Mouse (Mus musculus) forebrain, embryonic 10.5 days (tissue): ENCODE data around the gene Arhgap22. TPM values are rescaled to one million over a fixed set of nuclear protein-coding genes. Genes with fewer than 3 reads are reported as not detected.

ENCODE experiments used
- DNase-seq: peaks from one replicate; pipeline ENCODE4 v3.0.0-alpha.2; 2017; ENCODE audit warnings: low spot score; ENCODE audit errors: extremely low spot score
- H3K27ac ChIP-seq: fragments of 300-500 bp; sonication (generic); 2 replicates; pipeline ENCODE4 v1.5.1; 2016; ENCODE audit warnings: mild to moderate bottlenecking
- H3K27me3 ChIP-seq: fragments of 300-500 bp; sonication (generic); 2 replicates; pipeline ENCODE4 v1.6.1; 2016; ENCODE audit warnings: mild to moderate bottlenecking; ENCODE audit not compliant: poor library complexity, severe bottlenecking
- H3K36me3 ChIP-seq: fragments of 300-500 bp; sonication (generic); replicated peaks from 2 replicates; pipeline ENCODE4 v1.6.1; 2016; ENCODE audit warnings: mild to moderate bottlenecking, moderate library complexity
- H3K4me1 ChIP-seq: fragments of 300-500 bp; sonication (generic); 2 replicates; pipeline ENCODE4 v1.6.1; 2016
- H3K4me3 ChIP-seq: fragments of 300-500 bp; sonication (generic); 2 replicates; pipeline ENCODE4 v1.5.1; 2016; ENCODE audit warnings: mild to moderate bottlenecking, moderate library complexity
- H3K9me3 ChIP-seq: fragments of 300-500 bp; sonication (generic); 2 replicates; pipeline ENCODE4 v1.6.1; 2016; ENCODE audit warnings: mild to moderate bottlenecking, moderate library complexity
- WGBS: fragments of 180-500 bp; shearing (Covaris S2); methylation state at CpG from one replicate; pipeline ENCODE4 v1.1.7; 2016; 5-methylcytosine and 5-hydroxymethylcytosine counted together
- polyA plus RNA-seq: library from polyadenylated mRNA; unstranded; fragments of >200 nt; fragmentation: Nextera tagmentation; extraction: Ambion mirVana; gene quantifications from 2 replicates; pipeline ENCODE4 v1.2.1, GENCODE M21; 2016

Gene Arhgap22
- polyA plus RNA-seq, 1 experiment from 2014 or later = 2.3 TPM

- no peak for DNase-seq
- Histone ChIP-seq H3K9me3 (no peaks in the 10 kb centered on the region), H3K27me3 (peaks cover 59% of the 10 kb centered on the region), H3K36me3 (no peaks in the 10 kb centered on the region), H3K27ac (no peak overlapping the region), H3K4me3 (no peak overlapping the region), H3K4me1 (peaks cover 9% of the 10 kb centered on the region)
- WGBS = 81% methylated on average over 6 of the region's 6 CpGs
Observed at GRCm38 (mm10) chr14:33351984-33352722, 138.3 kb downstream of the Arhgap22 start.

- WGBS = 83% methylated on average over 6 of the region's 6 CpGs
- Histone ChIP-seq H3K36me3 (no peaks in the 10 kb centered on the region), H3K27ac (no peak overlapping the region), H3K9me3 (no peaks in the 10 kb centered on the region), H3K4me1 (peaks cover 15% of the 10 kb centered on the region), H3K4me3 (no peak overlapping the region), H3K27me3 (peaks cover 59% of the 10 kb centered on the region)
- no peak for DNase-seq
Observed at GRCm38 (mm10) chr14:33352890-33353289, 139.1 kb downstream of the Arhgap22 start.

GRCm38 (mm10) chr14:33355276-33355675 lies 141.4 kb downstream of the Arhgap22 start:
- peaks cover 39% of the 10 kb centered on the region for H3K27me3 ChIP-seq
- no peak overlapping the region for H3K27ac ChIP-seq
- H3K9me3 ChIP-seq = no peaks in the 10 kb centered on the region
- peaks cover 16% of the 10 kb centered on the region for H3K4me1 ChIP-seq
- H3K4me3 ChIP-seq = no peak overlapping the region
- H3K36me3 ChIP-seq = no peaks in the 10 kb centered on the region
- DNase-seq = no peak
- whole genome bisulfite sequencing = 90% methylated on average over 5 of the region's 5 CpGs

- DNase-seq = no peak
- H3K4me3 ChIP-seq = no peak overlapping the region
- WGBS = 90% methylated on average over 12 of the region's 12 CpGs
- H3K36me3 ChIP-seq = no peaks in the 10 kb centered on the region
- H3K4me1 ChIP-seq = peaks cover 26% of the 10 kb centered on the region
- H3K27ac ChIP-seq = no peak overlapping the region
- H3K27me3 ChIP-seq = peaks cover 14% of the 10 kb centered on the region
- no peaks in the 10 kb centered on the region for H3K9me3 ChIP-seq
Observed at GRCm38 (mm10) chr14:33357600-33358368, 144.0 kb downstream of the Arhgap22 start.

GRCm38 (mm10) chr14:33358891-33359290 lies 145.1 kb downstream of the Arhgap22 start:
- Histone ChIP-seq H3K27ac (no peak overlapping the region), H3K36me3 (no peaks in the 10 kb centered on the region), H3K27me3 (peaks cover 3% of the 10 kb centered on the region; the same call in 1 of the 2 replicates), H3K4me3 (no peak overlapping the region), H3K4me1 (peaks cover 33% of the 10 kb centered on the region), H3K9me3 (no peaks in the 10 kb centered on the region)
- no peak for DNase-seq
- WGBS = 91% methylated on average over 8 of the region's 8 CpGs

- no peaks in the 10 kb centered on the region for H3K36me3 ChIP-seq
- no peak overlapping the region for H3K4me3 ChIP-seq
- no peak overlapping the region for H3K27ac ChIP-seq
- DNase-seq = no peak
- H3K4me1 ChIP-seq = peaks cover 33% of the 10 kb centered on the region
- no peaks in the 10 kb centered on the region for H3K27me3 ChIP-seq
- H3K9me3 ChIP-seq = no peaks in the 10 kb centered on the region
- WGBS = 79% methylated on average over 4 of the region's 4 CpGs
Observed at GRCm38 (mm10) chr14:33361546-33361945, 147.7 kb downstream of the Arhgap22 start.

GRCm38 (mm10) chr14:33362122-33362521 lies 148.3 kb downstream of the Arhgap22 start:
- peaks cover 33% of the 10 kb centered on the region for H3K4me1 ChIP-seq
- H3K27ac ChIP-seq = peak overlapping the region; percentile 6; the same call in 1 of the 2 replicates
- 75% methylated on average over 14 of the region's 14 CpGs for WGBS
- no peak for DNase-seq
- H3K36me3 ChIP-seq = no peaks in the 10 kb centered on the region
- H3K27me3 ChIP-seq = no peaks in the 10 kb centered on the region
- H3K9me3 ChIP-seq = no peaks in the 10 kb centered on the region
- no peak overlapping the region for H3K4me3 ChIP-seq

- H3K4me3 ChIP-seq = no peak overlapping the region
- H3K4me1 ChIP-seq = peaks cover 28% of the 10 kb centered on the region
- no peak for DNase-seq
- H3K27ac ChIP-seq = peak overlapping the region; percentile 6; the same call in 1 of the 2 replicates
- H3K9me3 ChIP-seq = no peaks in the 10 kb centered on the region
- 60% methylated on average over 10 of the region's 10 CpGs for WGBS
- no peaks in the 10 kb centered on the region for H3K36me3 ChIP-seq
- no peaks in the 10 kb centered on the region for H3K27me3 ChIP-seq
Observed at GRCm38 (mm10) chr14:33362807-33363206, 149.0 kb downstream of the Arhgap22 start.

GRCm38 (mm10) chr14:33363611-33364010 lies 149.8 kb downstream of the Arhgap22 start:
- 86% methylated on average over 5 of the region's 5 CpGs for WGBS
- H3K27me3 ChIP-seq = no peaks in the 10 kb centered on the region

GRCm38 (mm10) chr14:33364061-33364460 lies 150.2 kb downstream of the Arhgap22 start:
- 97% methylated on average over 2 of the region's 2 CpGs for WGBS
- Histone ChIP-seq H3K27me3 (no peaks in the 10 kb centered on the region), H3K4me1 (peaks cover 25% of the 10 kb centered on the region), H3K36me3 (no peaks in the 10 kb centered on the region), H3K27ac (no peak overlapping the region), H3K9me3 (no peaks in the 10 kb centered on the region), H3K4me3 (no peak overlapping the region)
- DNase-seq = no peak

More at GRCm38 (mm10) chr14:33363611-33364010, 149.8 kb downstream of the Arhgap22 start:
- no peaks in the 10 kb centered on the region for H3K9me3 ChIP-seq
- H3K36me3 ChIP-seq = no peaks in the 10 kb centered on the region
- H3K4me1 ChIP-seq = peaks cover 25% of the 10 kb centered on the region
- H3K4me3 ChIP-seq = no peak overlapping the region
- no peak for DNase-seq
- H3K27ac ChIP-seq = no peak overlapping the region

- Histone ChIP-seq H3K9me3 (no peaks in the 10 kb centered on the region), H3K36me3 (no peaks in the 10 kb centered on the region), H3K4me1 (peaks cover 33% of the 10 kb centered on the region), H3K4me3 (no peak overlapping the region), H3K27ac (no peak overlapping the region), H3K27me3 (no peaks in the 10 kb centered on the region)
- no peak for DNase-seq
- 87% methylated on average over 30 of the region's 30 CpGs for WGBS
Observed at GRCm38 (mm10) chr14:33366891-33367777, 153.3 kb downstream of the Arhgap22 start.

- 86% methylated on average over 12 of the region's 12 CpGs for WGBS
- peaks cover 20% of the 10 kb centered on the region for H3K4me1 ChIP-seq
- no peaks in the 10 kb centered on the region for H3K9me3 ChIP-seq
- H3K27me3 ChIP-seq = no peaks in the 10 kb centered on the region
- H3K4me3 ChIP-seq = no peak overlapping the region
- no peak overlapping the region for H3K27ac ChIP-seq
- DNase-seq = no peak
- no peaks in the 10 kb centered on the region for H3K36me3 ChIP-seq
Observed at GRCm38 (mm10) chr14:33369375-33369774, 155.5 kb downstream of the Arhgap22 start.
